Mouse (Mus musculus) heart, adult 2 months (tissue): ENCODE data around the gene Gm17364.

ENCODE experiments used
- CTCF ChIP-seq: fragments of 200-600 bp; IDR thresholded peaks from 2 replicates; pipeline ENCODE4 v1.8.1; 2022; ENCODE audit warnings: antibody characterized with exemption, mild to moderate bottlenecking, moderate library complexity
- POLR2A ChIP-seq: fragments of 200-500 bp; IDR thresholded peaks from 2 replicates; pipeline ENCODE4 v1.6.1; 2011; ENCODE audit warnings: mild to moderate bottlenecking, low read depth, low read length, control low read depth; ENCODE audit not compliant: insufficient read depth

GRCm38 (mm10) chr13:41257851-41258250 lies 15.9 kb downstream of the Gm17364 start:
- no peak for TF ChIP-seq POLR2A
- no peak for TF ChIP-seq CTCF
